Mouse (Mus musculus) heart, adult 2 months (tissue): ENCODE data around the gene Actn4.

Experiments
- CTCF ChIP-seq: fragments of 200-600 bp; IDR thresholded peaks from 2 replicates; pipeline ENCODE4 v1.8.1; 2022; ENCODE audit warnings: antibody characterized with exemption, mild to moderate bottlenecking, moderate library complexity
- POLR2A ChIP-seq: fragments of 200-500 bp; IDR thresholded peaks from 2 replicates; pipeline ENCODE4 v1.6.1; 2011; ENCODE audit warnings: mild to moderate bottlenecking, low read depth, low read length, control low read depth; ENCODE audit not compliant: insufficient read depth

DNA sequence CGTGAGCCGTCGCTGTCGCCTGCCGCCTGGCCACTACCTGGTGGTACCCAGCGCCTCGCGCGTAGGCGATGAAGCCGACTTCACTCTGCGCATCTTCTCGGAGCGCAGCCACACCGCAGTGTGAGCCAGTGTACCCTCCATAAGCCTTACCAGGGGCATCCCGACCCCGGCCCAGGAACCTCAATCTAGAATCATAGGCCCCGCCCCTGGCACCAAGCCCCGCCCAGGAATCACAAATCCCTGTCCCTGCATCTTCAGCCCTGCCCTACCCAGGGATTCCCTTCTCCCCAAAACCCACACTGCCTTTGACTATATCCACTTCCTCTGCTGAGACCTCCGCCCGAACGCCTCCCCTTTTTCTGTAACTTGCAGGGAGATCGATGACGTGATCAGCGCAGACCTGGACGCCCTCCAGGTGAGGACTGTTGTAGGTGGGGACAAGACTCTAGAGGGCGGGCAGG, 73.4 kb downstream of the Actn4 start:
- no peak for TF ChIP-seq POLR2A
- TF ChIP-seq CTCF, result no peak
